18 mouse cellular contexts compared by ENCODE assay signal in genomic region chr17:30562770-30563169, GRCm38 (mm10). TPM values are rescaled to one million over a fixed set of nuclear protein-coding genes. Genes with fewer than 3 reads are reported as not detected.
DNase-seq lines count a peak whose midpoint lies in the region; ATAC-seq lines count a peak whose summit lies in the region.
"Had no signal": no experiment of that assay in that cellular context is flagged by ENCODE, and none has a peak within 500 bp of the region (broad histone marks: within the 10 kb centered on the region; RNA-seq: fewer than 3 reads in every experiment).

No protein-coding gene starts in this region.

- intact Hi-C loops in heart, postnatal 36 days (cut with DNase I), result no loop called here

- ATAC-seq in cerebellum, adult (ENCODE audit: insufficient number of reproducible peaks, low FRiP score, low TSS enrichment), result no peak
- ATAC-seq: activated CD4-positive, CD25-positive, alpha-beta regulatory T cell, adult 4 months; forebrain, embryonic 14.5 days; forebrain, postnatal 0 days; hindbrain, embryonic 16.5 days had no signal

- DNase-seq in cerebellum, adult 11 months, result peak; percentile 36
- peak; percentile 42 for DNase-seq in cerebellum, adult 8-10 months
- DNase-seq in cerebellum, postnatal 10 days, result peak; percentile 27 to 47
- peak; percentile 45 to 50 for DNase-seq in cerebellum, postnatal 36 days
- no peak for DNase-seq in heart, postnatal 36 days
- no peak for DNase-seq in adrenal gland, adult 18-20 months (ENCODE audit: low spot score in 2 of 2)
- no peak for DNase-seq in spleen, adult 12 weeks (ENCODE audit: low spot score)
- DNase-seq: adrenal gland, postnatal 14 days; forebrain, postnatal 0 days; gastrocnemius, postnatal 25 days; heart, adult 18-20 months; heart, postnatal 10 days; kidney, adult 11 months; kidney, adult 8-10 months had no signal

RNA-seq across cellular contexts. Expression of gene Btbd9, which starts 13.5 kb away (rescaled TPM):
- 10 to 100 TPM; 17.0 to 17.4 TPM for total RNA-seq in heart, postnatal 36 days (2021)
- 10 to 100 TPM; 52.2 to 81.3 TPM for total RNA-seq in adrenal gland, adult 18-20 months (2021)

Comparison
In these comparisons a context has a peak if more than half of its experiments do, and no peak if none do; other contexts are left out.
1. DNase-seq: peak in cerebellum, adult 11 months (single experiment), cerebellum, adult 8-10 months (single experiment), cerebellum, postnatal 10 days (2 of 2) and cerebellum, postnatal 36 days (2 of 2); none in heart, postnatal 36 days (0 of 2), adrenal gland, adult 18-20 months (0 of 2) and spleen, adult 12 weeks (single experiment).